Mouse (Mus musculus) C2C12 (cell line): ENCODE data around the gene Nfkbie. TPM values are rescaled to one million over a fixed set of nuclear protein-coding genes. Genes with fewer than 3 reads are reported as not detected.

Experiments used
- H3K27me3 ChIP-seq: one replicate; pipeline ENCODE4 v1.6.1; 2011; ENCODE audit not compliant: control insufficient read depth, insufficient read depth, insufficient read length
- H3K36me3 ChIP-seq: one replicate; pipeline ENCODE4 v1.6.1; 2011; ENCODE audit not compliant: control insufficient read depth, insufficient read depth
- H3K4me3 ChIP-seq: one replicate; pipeline ENCODE4 v1.5.1; 2011; ENCODE audit warnings: mild to moderate bottlenecking, control low read depth; ENCODE audit not compliant: poor library complexity, insufficient read depth, severe bottlenecking
- H3K79me2 ChIP-seq: one replicate; pipeline ENCODE4 v1.6.1; 2011; ENCODE audit not compliant: control insufficient read depth, insufficient read depth
- H3K79me3 ChIP-seq: one replicate; pipeline ENCODE4 v1.6.1; 2011; ENCODE audit warnings: low read depth, control low read depth
- H3ac ChIP-seq: one replicate; pipeline ENCODE3; 2011; ENCODE audit warnings: low read depth; ENCODE audit not compliant: control insufficient read depth, insufficient read length
- CEBPB ChIP-seq: IDR thresholded peaks from one replicate; pipeline ENCODE4 v1.6.1; 2011; ENCODE audit warnings: low read depth, mild to moderate bottlenecking, control low read depth, moderate library complexity
- CTCF ChIP-seq: IDR thresholded peaks from one replicate; pipeline ENCODE4 v1.5.1; 2011; ENCODE audit not compliant: control insufficient read depth, insufficient read depth, insufficient read length
- FOSL1 ChIP-seq: IDR thresholded peaks from one replicate; pipeline ENCODE4 v1.8.0; 2011; ENCODE audit warnings: mild to moderate bottlenecking, low read length; ENCODE audit not compliant: poor library complexity, insufficient read depth, severe bottlenecking
- MAX ChIP-seq: IDR thresholded peaks from one replicate; pipeline ENCODE4 v1.6.1; 2011; ENCODE audit warnings: mild to moderate bottlenecking, control low read depth
- MYOD1 ChIP-seq: IDR thresholded peaks from one replicate; pipeline ENCODE4 v1.6.1; 2011; ENCODE audit warnings: low read depth; ENCODE audit not compliant: control insufficient read depth, insufficient read length
- MYOG ChIP-seq: IDR thresholded peaks from one replicate; pipeline ENCODE4 v1.6.1; 2011; ENCODE audit not compliant: control insufficient read depth, insufficient read length; ENCODE audit errors: extremely low read depth
- USF1 ChIP-seq: IDR thresholded peaks from one replicate; pipeline ENCODE4 v1.6.1; 2011; ENCODE audit warnings: low read depth, mild to moderate bottlenecking, control low read depth, moderate library complexity
- polyA plus RNA-seq: library from polyadenylated mRNA; unstranded; fragments of >200 nt; fragmentation: generic; extraction: Trizol; gene quantifications from one replicate; pipeline ENCODE4 v1.2.1, GENCODE M21; 2012; ENCODE audit warnings: missing spikeins

Nfkbie gene
- polyA plus RNA-seq, 1 experiment: 5.3 TPM

- Histone ChIP-seq H3K79me3 (peaks cover 9% of the 10 kb centered on the region), H3K36me3 (peaks cover under 1% of the 10 kb centered on the region), H3K4me3 (no peak overlapping the region), H3ac (no peak overlapping the region), H3K79me2 (peaks cover 21% of the 10 kb centered on the region), H3K27me3 (no peaks in the 10 kb centered on the region)
- TF ChIP-seq FOSL1: no peak
Observed at GRCm38 (mm10) chr17:45559732-45560525, 4.4 kb downstream of the Nfkbie start.

- no peak overlapping the region for H3ac ChIP-seq
- H3K79me3 ChIP-seq: peaks cover 13% of the 10 kb centered on the region
- no peak for TF ChIP-seq MYOG
- H3K4me3 ChIP-seq: no peak overlapping the region
- H3K27me3 ChIP-seq: no peaks in the 10 kb centered on the region
- H3K79me2 ChIP-seq: peaks cover 21% of the 10 kb centered on the region
- peaks cover 31% of the 10 kb centered on the region for H3K36me3 ChIP-seq
Observed at GRCm38 (mm10) chr17:45563216-45563615, 7.7 kb downstream of the Nfkbie start.

- peaks cover 18% of the 10 kb centered on the region for H3K79me3 ChIP-seq
- peaks cover 38% of the 10 kb centered on the region for H3K36me3 ChIP-seq
- H3K79me2 ChIP-seq: peaks cover 27% of the 10 kb centered on the region
- H3ac ChIP-seq: peak within 1 kb of the TSS; percentile 88
- TF ChIP-seq MAX (peak; percentile 52), USF1 (peak; percentile 7), MYOG (no peak), CTCF (peak; percentile 97)
- H3K27me3 ChIP-seq: no peaks in the 10 kb centered on the region
- peak within 1 kb of the TSS; percentile 69 for H3K4me3 ChIP-seq
Observed at GRCm38 (mm10) chr17:45563655-45564530, 8.4 kb downstream of the Nfkbie start, which contains the start of gene Slc35b2. Gene Slc35b2, plus strand, starts transcription at chr17:45563874.

- Histone ChIP-seq H3K79me2 (peaks cover 35% of the 10 kb centered on the region), H3K79me3 (peaks cover 22% of the 10 kb centered on the region), H3K36me3 (peaks cover 45% of the 10 kb centered on the region), H3K27me3 (no peaks in the 10 kb centered on the region), H3ac (peak overlapping the region; percentile 88), H3K4me3 (peak overlapping the region; percentile 69)
- TF ChIP-seq MAX: no peak
- TF ChIP-seq USF1: no peak
- TF ChIP-seq CTCF: no peak
- no peak for TF ChIP-seq MYOD1
Observed at GRCm38 (mm10) chr17:45564531-45565084, 9.1 kb downstream of the Nfkbie start.

- Histone ChIP-seq H3K27me3 (no peaks in the 10 kb centered on the region), H3K79me3 (peaks cover 27% of the 10 kb centered on the region), H3K36me3 (peaks cover 50% of the 10 kb centered on the region), H3K4me3 (peak overlapping the region; percentile 69), H3K79me2 (peaks cover 39% of the 10 kb centered on the region), H3ac (peak overlapping the region; percentile 88)
- TF ChIP-seq CEBPB: no peak
- no peak for TF ChIP-seq CTCF
- TF ChIP-seq MAX: no peak
- TF ChIP-seq USF1: no peak
- no peak for TF ChIP-seq FOSL1
- no peak for TF ChIP-seq MYOD1
- no peak for TF ChIP-seq MYOG
Observed at GRCm38 (mm10) chr17:45565103-45565502, 9.6 kb downstream of the Nfkbie start.

GRCm38 (mm10) chr17:45566031-45566359 lies 10.5 kb downstream of the Nfkbie start:
- Histone ChIP-seq H3K4me3 (no peak overlapping the region), H3ac (no peak overlapping the region), H3K27me3 (no peaks in the 10 kb centered on the region), H3K79me2 (peaks cover 48% of the 10 kb centered on the region), H3K36me3 (peaks cover 59% of the 10 kb centered on the region), H3K79me3 (peaks cover 36% of the 10 kb centered on the region)
- TF ChIP-seq MYOD1 (no peak), MAX (no peak)
